Mouse (Mus musculus) lung, adult 18-20 months (tissue): Measurements from ENCODE around the gene Slc6a18.
A peak's percentile ranks its signal among the peaks of the same experiment; 100 is the strongest.
"Not testable (repeated sequence)": the region's sequence is repeated elsewhere in the genome, so short reads cannot be mapped to it uniquely, and the experiment has no call there.

Experiments
- DNase-seq, 2 experiments: peaks; one replicate each; pipeline ENCODE4 v3.0.0; 2022; ENCODE audit warnings: mixed read lengths in 2 of 2

The Slc6a18 gene

GRCm38 (mm10) chr13:73677853-73678252 is at the start of gene Slc6a18:
Gene Slc6a18, minus strand, starts transcription at chr13:73678023.
- DNase-seq, result no peak

- DNase-seq, result no peak
These were observed 47.5 kb upstream of the Slc6a18 start for GRCm38 (mm10) chr13:73725315-73725714.

DNA sequence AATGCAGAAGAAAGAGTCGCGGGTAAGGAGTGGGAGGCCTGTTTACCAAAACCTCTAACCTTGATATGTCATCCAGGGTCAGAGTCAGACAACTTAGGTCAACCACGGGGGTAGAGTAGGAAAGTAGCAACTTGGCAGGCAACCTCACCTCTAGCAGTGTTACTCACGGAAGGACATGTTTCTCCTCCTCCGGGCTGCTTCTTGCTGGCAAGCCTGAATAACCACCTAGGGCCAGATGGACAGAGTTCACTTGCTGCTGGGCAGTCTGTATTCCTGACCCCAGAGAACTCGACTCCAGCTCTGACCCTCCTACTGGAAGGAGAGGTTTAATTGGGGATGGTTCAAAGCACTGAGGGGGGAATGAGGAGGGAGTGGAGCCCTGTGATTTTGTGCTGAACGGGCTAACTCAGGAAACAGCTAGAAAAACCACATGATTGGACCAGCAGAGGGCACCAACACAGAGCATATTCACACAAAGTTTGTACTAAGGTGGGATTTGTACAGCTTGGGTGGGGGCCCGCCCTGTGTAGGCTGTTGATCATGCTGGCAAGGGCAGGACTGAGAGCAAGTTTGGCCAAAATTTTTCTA is 45.4 kb upstream of the Slc6a18 start:
- DNase-seq, result peak; percentile 42 to 44

DNA sequence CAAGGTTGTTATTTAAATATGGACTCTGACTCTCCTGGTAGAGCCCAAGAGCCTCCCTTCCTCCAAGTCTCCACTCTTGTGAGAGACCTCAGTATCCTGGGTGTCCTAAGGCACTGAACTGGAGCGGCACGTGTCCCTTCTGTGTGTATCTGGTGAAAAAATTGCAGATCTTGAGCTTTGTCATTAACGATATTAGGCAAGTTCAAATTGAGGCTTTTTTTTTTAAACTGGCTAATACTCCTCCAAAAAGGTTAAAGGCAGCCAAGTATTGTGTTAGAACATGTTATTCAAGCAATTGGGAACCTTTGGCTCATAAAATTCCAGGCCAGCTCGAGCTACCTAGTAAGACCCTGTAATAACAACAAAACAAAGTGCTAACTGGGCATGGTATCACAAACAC is 42.4 kb upstream of the Slc6a18 start:
- no peak for DNase-seq

DNA sequence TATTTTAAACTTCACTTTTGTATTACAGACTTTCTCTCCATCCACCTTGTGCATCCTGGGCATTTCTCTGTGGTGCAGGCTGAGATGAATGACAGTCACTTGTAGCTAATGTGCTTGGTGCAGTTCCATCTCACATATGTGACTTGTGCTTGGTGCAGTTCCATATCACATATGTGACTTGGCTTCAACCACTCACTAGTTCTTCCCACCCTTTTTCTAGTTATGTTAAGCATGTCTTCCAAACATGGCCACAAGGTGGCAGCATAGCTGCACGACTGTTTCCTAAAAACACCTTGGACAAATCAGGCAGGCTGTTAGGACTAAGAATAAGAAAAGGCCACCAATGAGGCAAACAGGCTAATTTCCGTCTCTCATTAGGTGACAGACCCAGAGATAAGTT is 40.4 kb upstream of the Slc6a18 start:
- DNase-seq, result peak; percentile 72 to 76

DNA sequence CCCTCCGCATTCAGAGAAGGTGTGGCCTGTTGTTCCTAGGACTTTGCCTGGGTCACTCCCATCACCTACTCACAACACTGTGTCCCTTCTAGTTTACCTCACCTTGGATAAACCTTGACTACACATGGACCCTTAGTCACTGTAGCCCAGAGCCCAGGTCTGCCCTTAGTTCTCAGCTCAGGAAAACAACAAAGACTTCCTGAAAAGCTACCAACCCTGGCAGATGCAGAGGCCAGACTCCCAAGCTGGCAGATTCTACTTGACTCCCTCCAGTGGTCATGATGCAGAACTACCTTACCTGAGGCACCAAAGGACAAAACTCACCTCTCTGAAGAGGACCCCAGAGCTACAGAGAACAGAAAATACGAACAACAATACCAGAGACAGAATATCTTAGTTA is 36.2 kb upstream of the Slc6a18 start:
- no peak for DNase-seq

DNA sequence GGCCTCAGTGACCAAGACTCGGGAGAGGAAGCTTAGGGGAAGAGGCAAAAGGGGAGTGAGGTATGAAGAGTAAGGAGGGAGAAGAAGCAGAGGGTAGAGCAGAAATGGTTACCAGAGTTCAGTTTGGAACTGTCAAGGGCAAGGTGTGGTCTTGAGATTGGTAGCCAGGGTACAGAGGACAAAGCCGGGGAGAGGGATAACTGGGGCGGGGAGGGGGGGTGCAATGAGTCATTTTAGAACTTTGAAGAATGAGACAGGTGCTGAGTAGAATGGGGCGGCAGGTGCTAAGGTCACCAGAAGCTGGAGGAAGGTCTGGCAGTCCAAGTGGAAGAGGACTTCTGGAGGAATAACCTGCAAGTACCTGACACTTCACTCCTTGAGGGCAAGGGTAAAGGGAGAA is 35.4 kb upstream of the Slc6a18 start:
- no peak for DNase-seq

- no peak for DNase-seq
These were observed 34.4 kb upstream of the Slc6a18 start for GRCm38 (mm10) chr13:73712228-73712627.

- DNase-seq, result no peak
These were observed 34.0 kb upstream of the Slc6a18 start for GRCm38 (mm10) chr13:73711803-73712202.

DNA sequence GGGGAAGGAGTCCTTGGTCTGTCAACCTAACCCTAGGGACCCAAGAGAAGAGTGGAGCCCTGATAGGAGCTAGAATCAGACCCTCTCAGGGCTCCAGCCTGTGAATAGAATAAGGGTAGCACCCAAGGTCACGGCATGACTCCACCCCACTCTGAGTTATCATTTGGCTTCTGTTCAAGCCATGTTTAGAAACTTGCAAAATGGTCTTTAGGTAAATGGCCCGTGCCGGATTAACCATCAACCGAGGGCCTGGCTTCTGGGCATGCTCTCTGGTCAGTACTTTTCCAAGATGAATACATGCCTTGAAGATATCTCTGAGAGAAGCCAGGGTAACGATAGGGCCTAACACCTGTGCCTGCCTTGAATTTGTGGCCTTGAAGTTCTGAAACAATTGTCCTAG is 33.4 kb upstream of the Slc6a18 start:
- DNase-seq, result no peak

- DNase-seq, result no peak
These were observed 31.7 kb upstream of the Slc6a18 start for GRCm38 (mm10) chr13:73709491-73709890.

- no peak for DNase-seq
These were observed 27.0 kb upstream of the Slc6a18 start, which contains the start of gene Slc6a19 for GRCm38 (mm10) chr13:73704694-73705325. Gene Slc6a19, minus strand, starts transcription at chr13:73704865.

DNA sequence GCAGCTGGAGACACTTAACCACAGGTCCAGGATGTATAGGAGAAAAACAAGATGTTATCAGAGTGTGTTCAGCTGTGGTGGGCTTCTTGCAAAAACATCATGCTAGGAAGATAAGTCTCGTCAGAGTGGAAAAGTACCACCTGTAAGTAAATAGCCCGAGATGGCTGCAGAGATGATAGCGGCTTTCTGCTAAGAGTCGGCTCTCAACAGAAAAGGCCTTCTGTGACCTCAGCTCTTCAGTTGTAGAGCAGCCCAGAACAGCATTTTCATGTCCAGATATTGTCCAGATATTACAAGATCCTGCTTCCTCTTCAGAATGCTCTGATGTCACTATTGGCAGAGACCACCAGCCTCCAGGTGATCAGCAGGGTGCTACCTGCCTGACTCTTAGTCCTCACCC is 25.7 kb upstream of the Slc6a18 start:
- not testable (repeated sequence) for DNase-seq

DNA sequence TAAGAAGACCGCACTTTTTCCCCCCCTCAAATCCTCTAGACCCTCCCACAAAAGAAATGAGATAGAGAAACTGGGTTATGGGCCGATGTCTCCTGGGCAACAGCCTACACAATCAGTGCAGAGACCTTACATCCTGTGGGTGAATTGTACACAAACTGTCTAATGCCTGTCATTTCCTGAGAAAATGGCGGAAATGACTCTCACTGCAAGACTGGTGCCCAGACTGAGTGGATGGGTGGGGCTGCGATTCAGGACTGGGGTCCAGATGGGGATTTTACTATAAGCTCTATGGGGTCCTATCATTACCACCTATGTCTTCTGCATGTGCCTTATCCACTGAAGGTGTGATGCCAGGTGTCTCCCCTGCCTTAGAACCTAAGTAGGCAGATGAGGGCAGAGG is 25.0 kb upstream of the Slc6a18 start:
- no peak for DNase-seq

DNA sequence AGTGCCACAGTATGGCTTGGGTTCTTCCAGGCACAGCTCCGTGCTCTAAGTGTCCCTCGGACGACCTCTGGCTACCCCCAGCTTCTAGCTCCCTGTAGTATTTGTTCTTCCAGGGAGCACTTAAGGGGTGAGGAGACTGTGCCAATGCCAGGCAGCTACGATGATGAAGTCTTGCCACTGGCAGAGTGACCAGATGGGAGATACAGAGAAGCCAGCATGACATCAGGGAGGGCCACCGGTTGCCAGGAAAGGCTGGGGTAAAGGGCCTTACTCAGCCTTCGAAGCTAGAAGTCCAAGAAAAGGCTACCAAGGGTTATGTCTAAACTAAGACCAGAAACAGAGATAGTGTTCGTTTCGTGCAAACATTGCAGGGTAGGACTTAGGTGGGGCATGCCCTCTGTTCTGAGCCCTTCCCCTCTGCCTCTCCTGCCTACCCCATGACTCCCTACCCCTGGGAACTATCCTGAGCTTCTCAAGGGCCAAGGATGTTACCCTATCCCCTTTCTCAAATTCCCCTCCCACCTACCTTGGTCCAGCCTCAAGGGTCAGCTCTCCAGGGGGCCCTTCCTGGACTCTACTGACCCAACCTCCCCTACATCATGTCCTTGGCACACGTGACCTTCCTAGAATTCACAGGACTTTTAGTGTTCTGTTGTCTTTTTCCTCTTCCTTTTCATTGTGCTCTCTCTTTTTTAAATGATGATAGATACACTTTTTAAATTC is 23.5 kb upstream of the Slc6a18 start:
- DNase-seq, result no peak

DNA sequence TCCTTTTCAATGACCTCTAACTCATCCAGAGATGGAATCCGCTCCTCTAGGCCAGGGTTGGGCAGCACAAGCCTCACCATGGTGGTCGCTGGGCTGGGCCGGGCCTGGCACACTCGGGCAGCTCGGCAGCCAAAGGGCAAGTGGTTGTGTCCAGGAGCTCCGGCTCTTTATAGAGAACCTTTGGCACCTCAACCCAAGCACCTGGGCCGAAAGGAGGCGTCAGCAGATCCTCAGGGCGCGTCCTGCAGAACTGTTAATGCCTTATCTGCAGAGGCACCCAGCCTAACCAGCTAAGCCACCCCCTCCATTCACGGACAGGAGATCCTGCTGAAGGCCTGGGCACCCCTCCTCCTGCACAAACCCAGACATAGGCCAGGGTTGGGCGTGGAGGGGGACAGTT is 22.7 kb upstream of the Slc6a18 start:
- no peak for DNase-seq

GRCm38 (mm10) chr13:73699714-73700113 is 21.9 kb upstream of the Slc6a18 start:
- DNase-seq, result no peak

DNA sequence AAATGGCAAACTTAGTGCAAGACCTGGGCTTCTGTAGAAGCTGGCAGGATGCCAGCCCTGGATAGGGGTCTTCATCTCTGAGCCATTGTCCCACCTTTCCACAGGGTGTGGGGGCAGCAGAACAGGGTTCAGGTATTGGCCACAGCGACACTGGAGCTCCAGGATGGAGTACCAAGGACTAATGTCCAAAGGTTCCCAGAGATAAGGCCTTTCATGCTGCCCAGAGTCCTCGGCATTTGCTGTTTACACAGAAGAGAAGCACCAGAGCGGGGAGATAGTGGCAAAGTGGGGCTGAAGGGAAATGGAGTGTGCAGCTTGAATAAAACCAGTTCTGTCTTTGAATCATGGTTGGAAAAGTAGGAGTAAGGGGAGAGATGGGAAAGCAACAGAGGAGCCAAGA is 18.7 kb upstream of the Slc6a18 start:
- no peak for DNase-seq

GRCm38 (mm10) chr13:73694972-73695371 is 17.1 kb upstream of the Slc6a18 start:
- no peak for DNase-seq

- DNase-seq, result no peak
These were observed 15.5 kb upstream of the Slc6a18 start for GRCm38 (mm10) chr13:73693333-73693732.

GRCm38 (mm10) chr13:73692249-73692868 is 14.5 kb upstream of the Slc6a18 start:
- peak; percentile 58 to 76 for DNase-seq

GRCm38 (mm10) chr13:73688934-73689333 is 11.1 kb upstream of the Slc6a18 start:
- no peak for DNase-seq

- no peak for DNase-seq
These were observed 9.8 kb upstream of the Slc6a18 start for GRCm38 (mm10) chr13:73687601-73688000.

DNA sequence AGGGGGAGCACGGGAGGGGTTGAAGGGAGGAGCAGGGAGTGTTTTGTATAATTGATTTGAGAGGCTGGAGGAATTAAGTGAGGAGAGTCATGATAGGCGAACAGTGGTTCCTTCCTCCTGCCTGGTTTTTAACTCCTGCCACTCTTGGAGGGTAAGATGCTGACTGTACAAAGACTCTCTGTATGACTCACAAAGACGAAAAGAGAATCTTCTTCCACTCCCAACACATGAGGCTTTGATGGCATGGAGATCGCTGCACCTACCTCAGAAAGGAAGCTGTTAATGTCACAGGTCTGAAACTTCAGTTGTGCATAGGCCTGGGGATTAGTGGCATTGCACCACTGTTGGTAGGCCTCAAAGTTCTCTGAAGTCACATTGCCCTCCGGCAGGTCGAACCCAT is 7.7 kb upstream of the Slc6a18 start:
- DNase-seq, result no peak
